Mouse (Mus musculus): ENCODE measurements around the gene Cd200.
"Not testable (repeated sequence)": the region's sequence is repeated elsewhere in the genome, so short reads cannot be mapped to it uniquely, and the experiment has no call there.

Gene Cd200
- long read RNA-seq, experiment 1, transcript Cd200-202 (6 exons, 2,347 nt): major isoform, 13 of 33 reads
- long read RNA-seq, experiment 1, partial matches to known transcripts: 3 of 33 reads
- long read RNA-seq, experiment 1, other reads (novel, unspliced or antisense): 17 of 33 reads
- long read RNA-seq, experiment 2, transcript Cd200-202 (6 exons, 2,347 nt): major isoform, 22 of 46 reads
- long read RNA-seq, experiment 2, partial matches to known transcripts: 8 of 46 reads
- long read RNA-seq, experiment 2, other reads (novel, unspliced or antisense): 16 of 46 reads

- intact Hi-C loops (cut with DNase I): no loop called here
Observed at GRCm38 (mm10) chr16:45408425-45409063, at the start of gene Cd200. Cd200 (minus strand) TSS chr16:45409053.

GRCm38 (mm10) chr16:45454762-45455161, 45.9 kb upstream of the Cd200 start:
- intact Hi-C loops (cut with DNase I): no loop called here

GRCm38 (mm10) chr16:45437230-45437739, 28.4 kb upstream of the Cd200 start:
- intact Hi-C loops (cut with DNase I): no loop called here

GRCm38 (mm10) chr16:45435591-45435990, 26.7 kb upstream of the Cd200 start:
- intact Hi-C loops (cut with DNase I): no loop called here

GRCm38 (mm10) chr16:45427651-45428050, 18.8 kb upstream of the Cd200 start:
- intact Hi-C loops (cut with DNase I): no loop called here

GRCm38 (mm10) chr16:45413497-45413896, 4.6 kb upstream of the Cd200 start:
- intact Hi-C loops (cut with DNase I): loop anchor here (5.0 kb wide), 1 partner anchor 216 kb away; no protein-coding TSS in a partner anchor

GRCm38 (mm10) chr16:45409064-45409446, 202 bp upstream of the Cd200 start:
- intact Hi-C loops (cut with DNase I): not testable (repeated sequence)

- intact Hi-C loops (cut with DNase I): no loop called here
Observed at GRCm38 (mm10) chr16:45407645-45408400, 1.0 kb downstream of the Cd200 start.

- intact Hi-C loops (cut with DNase I): no loop called here
Observed at GRCm38 (mm10) chr16:45407091-45407490, 1.8 kb downstream of the Cd200 start.

GRCm38 (mm10) chr16:45402951-45403350, 5.9 kb downstream of the Cd200 start:
- intact Hi-C loops (cut with DNase I): no loop called here

- intact Hi-C loops (cut with DNase I): no loop called here
Observed at GRCm38 (mm10) chr16:45402036-45402435, 6.8 kb downstream of the Cd200 start.

- intact Hi-C loops (cut with DNase I): no loop called here
Observed at GRCm38 (mm10) chr16:45399947-45400555, 8.8 kb downstream of the Cd200 start.

GRCm38 (mm10) chr16:45399411-45399810, 9.4 kb downstream of the Cd200 start:
- intact Hi-C loops (cut with DNase I): no loop called here

- intact Hi-C loops (cut with DNase I): no loop called here
Observed at GRCm38 (mm10) chr16:45397440-45397839, 11.4 kb downstream of the Cd200 start.

- intact Hi-C loops (cut with DNase I): no loop called here
Observed at GRCm38 (mm10) chr16:45392246-45392645, 16.6 kb downstream of the Cd200 start.

GRCm38 (mm10) chr16:45391680-45392079, 17.2 kb downstream of the Cd200 start:
- intact Hi-C loops (cut with DNase I): no loop called here

GRCm38 (mm10) chr16:45390286-45390956, 18.4 kb downstream of the Cd200 start:
- intact Hi-C loops (cut with DNase I): no loop called here

- intact Hi-C loops (cut with DNase I): no loop called here
Observed at GRCm38 (mm10) chr16:45389833-45390232, 19.0 kb downstream of the Cd200 start.

GRCm38 (mm10) chr16:45389041-45389440, 19.8 kb downstream of the Cd200 start:
- intact Hi-C loops (cut with DNase I): no loop called here

- intact Hi-C loops (cut with DNase I): no loop called here
Observed at GRCm38 (mm10) chr16:45381811-45382210, 27.0 kb downstream of the Cd200 start.

- intact Hi-C loops (cut with DNase I): no loop called here
Observed at GRCm38 (mm10) chr16:45378959-45379358, 29.9 kb downstream of the Cd200 start.

Measured in adrenal gland (tissue).